Mouse (Mus musculus) frontal cortex, adult 2 months (tissue): ENCODE results near the gene Gabbr2. TPM values are rescaled to one million over a fixed set of nuclear protein-coding genes. Genes with fewer than 3 reads are reported as not detected.
"Not testable (repeated sequence)": the region's sequence is repeated elsewhere in the genome, so short reads cannot be mapped to it uniquely, and the experiment has no call there.

Experiments used
- DNase-seq, 2 experiments: peaks; one replicate each; pipeline ENCODE4 v3.0.0; 2022; ENCODE audit warnings: low spot score in 1 of 2; ENCODE audit errors: extremely low spot score in 1 of 2
- polyA plus RNA-seq: library from polyadenylated mRNA; depleted of rRNA; stranded (reverse); fragments of >200 nt; gene quantifications from 2 replicates; pipeline ENCODE4 v1.2.3, GENCODE M21; 2012; rRNA removed

Gene Gabbr2
- polyA plus RNA-seq, 1 experiment = 95.3 TPM

DNA sequence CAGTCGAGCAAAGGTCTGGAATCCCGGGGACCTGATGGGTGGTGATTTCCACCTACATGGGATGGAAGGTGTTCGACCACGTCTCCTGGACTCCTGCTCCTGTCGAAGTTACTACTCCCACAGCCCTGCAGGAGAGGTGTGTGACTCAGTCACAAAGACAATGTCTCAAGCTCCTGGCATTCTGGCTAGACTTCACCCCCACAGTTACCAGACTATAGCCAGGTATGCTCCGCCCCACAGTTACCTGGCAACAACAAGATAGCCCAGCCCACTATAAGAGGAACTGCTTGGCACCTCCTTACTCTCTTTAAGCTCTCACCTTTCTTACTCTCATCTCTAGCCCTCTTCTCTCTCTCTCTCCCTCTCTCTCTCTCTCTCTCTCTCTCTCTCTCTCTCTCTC, 358.1 kb downstream of the Gabbr2 start:
- DNase-seq = not testable (repeated sequence)

DNA sequence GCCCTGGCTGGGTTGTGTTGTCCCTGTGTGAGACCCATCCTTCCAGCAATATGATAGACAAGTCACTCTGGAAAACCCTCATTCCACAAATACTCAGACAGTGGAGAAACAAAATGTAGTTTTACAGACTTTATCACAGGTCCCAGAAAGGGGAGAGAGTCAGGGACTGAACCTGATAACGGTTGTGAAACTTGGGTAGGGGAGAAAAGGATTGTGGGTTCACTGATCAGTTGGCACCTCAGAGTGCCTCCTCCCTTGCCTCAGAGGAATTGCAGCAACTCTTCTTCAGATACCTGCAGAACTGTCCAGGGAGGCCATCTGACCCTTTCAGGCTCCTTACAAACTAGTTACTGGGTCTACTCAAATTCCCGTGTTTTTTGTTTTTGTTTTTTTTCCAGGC, 359.2 kb downstream of the Gabbr2 start:
- no peak for DNase-seq

DNA sequence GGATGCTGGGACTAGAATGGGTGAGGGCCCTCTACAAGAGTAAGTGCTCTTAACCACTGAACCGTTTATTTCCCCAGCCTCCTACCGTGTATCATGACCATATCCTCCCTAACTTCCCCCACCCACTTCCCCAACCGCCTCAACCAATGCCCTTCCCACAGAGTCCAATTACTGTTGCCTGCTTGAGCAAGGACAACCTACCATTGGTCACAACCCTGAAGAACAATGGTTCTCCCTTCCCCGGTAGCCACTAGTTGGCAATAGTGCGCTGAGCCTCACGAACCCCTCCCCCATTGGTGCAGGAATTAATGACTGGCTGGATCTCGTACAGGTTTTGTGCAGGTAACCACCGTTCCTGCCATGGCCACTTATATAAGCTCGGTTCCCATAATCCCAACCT, 361.3 kb downstream of the Gabbr2 start:
- DNase-seq = no peak

DNA sequence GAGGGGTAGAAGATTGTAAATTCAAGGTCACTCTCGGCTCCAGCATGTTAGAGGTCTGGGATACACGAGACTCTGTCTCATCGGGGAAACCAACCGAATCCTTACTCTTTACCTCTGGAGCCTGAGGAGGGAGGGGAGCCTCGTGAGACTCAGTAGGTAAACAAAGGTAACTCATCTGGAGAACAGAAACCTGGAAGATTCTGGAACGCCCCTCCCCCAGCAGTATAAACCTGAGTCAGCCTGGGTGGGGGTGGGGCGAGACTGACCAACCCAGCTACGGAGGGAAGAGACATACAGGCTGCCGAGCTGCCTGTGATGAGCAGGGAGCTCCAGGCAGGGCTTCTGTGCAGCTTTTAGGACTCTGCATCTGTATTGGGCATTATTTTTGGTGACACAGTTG, 362.8 kb downstream of the Gabbr2 start:
- DNase-seq = no peak

DNA sequence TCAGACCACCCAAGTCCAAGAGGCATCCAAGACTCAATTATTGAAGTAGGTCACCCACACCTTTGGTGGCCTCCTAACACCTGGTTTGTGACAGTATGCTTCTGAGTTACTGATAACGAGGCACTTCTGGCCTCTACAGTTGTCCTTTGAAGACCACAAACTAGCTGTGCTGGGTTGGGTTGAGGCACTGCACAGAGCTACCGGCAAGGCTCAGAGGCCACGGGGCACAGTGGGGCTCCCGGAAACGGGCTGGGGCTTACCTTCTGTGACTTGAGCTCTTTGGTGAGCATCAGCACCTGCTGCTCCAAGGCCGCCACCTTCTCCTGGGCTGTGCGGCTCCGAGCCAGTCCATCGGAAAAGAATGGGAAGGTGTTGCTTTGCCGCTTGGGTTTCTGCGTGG, 363.6 kb downstream of the Gabbr2 start:
- DNase-seq = no peak

DNA sequence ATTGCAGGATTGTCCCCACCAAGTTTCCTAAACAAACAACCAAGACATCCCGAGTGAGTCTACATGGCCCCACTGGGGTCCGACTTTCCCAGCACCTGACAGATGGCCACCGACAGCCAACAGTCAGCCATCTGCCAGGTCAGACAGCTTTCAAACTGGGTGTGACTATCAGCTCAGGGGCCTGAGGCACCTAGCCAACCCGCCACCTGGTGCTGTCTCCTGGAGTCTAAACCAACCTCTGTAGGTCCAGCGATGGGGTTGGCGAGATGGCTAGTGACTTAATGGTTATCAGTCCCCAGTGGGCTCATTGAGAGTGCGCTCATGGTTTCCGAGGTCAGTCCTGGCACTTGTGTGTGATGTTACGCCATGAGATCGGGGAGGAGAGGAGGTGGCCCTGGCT, 366.6 kb downstream of the Gabbr2 start:
- no peak for DNase-seq

DNA sequence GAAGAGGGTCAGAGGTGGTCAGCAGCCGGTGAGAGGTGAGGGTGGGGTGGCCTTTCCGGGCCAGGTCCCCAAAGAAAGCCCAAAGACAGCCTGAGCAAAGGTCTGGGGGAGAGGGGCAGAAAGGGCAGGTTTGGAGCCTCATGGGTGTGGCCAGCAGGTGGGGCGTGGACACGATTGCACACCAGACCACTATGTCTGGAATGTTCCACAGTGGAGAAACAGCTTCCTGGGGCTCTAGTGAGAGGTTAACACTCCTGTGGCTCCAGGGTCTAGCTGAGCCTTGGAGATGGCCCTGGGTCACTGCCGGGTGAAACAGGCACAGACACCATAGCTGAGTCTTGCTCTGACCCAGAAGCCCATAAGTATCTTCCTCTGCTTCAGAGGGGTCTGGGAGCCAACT, 368.7 kb downstream of the Gabbr2 start:
- DNase-seq = no peak

DNA sequence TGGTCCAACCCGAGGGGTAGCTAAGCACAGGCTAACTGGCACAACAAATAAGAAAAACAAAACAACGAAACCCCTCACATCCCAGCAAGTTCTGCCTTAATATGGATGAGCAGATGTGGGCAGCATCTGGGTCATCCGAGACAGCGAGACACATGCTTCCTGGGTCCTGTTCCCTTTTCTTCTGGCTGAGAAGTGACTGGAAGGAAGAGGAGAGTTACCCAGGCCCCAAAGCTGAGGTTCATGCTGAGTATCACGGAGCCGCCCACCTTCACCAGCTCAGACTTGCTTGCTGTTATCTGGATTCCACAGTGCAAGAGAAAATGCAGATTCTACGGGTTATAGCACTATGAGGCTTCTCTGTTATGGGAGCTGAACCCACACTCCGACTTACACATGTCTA, 370.7 kb downstream of the Gabbr2 start:
- no peak for DNase-seq

DNA sequence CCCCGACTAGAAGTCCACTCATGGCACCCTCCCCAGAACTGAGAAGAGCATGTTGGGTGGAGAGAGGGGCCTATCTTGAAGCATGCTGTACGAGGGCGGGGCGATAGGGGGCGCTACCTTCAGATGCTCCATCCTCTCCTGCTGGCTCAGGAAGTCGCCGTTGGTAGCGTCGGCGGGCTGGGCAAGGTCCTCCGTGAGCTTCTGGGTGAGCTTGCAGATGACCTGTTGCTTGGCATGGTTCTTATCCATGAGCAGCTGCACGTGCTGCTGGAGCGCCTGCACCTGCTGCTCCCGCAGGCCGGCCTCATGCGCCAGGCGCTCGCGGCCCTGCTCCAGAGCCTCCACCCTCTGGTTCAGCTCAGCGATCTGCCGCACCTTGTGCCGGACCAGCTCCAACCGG, 371.3 kb downstream of the Gabbr2 start:
- DNase-seq = no peak

DNA sequence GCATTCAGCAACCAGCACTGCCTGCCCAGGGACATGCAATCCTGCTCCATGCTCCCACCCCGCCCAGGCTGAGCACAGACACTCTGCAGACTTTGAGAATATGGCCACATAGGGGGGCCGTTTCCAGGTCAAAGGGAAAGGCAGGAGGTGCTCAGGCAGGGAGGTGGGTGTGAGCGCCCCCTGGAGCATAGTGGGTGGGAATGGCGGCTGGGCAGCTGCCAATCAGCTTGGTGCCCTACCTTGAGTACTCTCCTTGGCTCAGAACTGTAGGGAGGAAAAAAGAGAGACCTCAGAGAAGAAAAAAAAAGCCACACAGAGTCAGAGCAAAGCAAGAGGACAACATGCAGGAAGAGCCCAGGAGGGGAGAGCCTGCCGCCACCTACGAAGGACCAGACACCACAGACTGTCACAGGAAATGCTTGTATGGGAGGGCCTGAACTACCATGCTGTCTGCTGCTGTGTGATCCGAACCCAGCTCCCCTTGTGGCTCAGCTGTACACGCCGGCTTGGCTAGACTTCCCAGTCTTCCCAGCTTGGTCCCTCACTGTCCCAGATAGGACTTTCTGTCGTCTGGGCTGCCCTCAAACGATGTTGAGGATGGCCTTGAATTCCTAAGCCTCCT, 373.4 kb downstream of the Gabbr2 start:
- no peak for DNase-seq

DNA sequence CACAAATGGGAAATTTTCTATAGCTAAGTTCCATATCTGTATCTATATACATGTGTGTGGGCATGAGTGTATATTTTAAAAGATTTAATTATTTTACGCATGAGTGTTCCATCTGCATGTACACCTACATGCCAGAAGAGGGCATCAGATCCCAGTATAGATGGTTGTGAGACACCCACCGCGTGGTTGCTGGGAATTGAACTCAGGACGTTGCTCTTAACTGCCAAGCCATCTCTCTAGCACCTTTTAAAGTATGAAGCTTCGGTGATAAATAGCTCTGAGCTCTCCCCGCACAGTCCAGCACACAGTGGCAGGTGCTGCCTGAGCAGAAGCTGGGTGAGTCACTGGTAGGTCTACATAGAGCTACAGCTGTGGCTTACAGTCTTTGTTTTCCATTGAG, 374.3 kb downstream of the Gabbr2 start:
- no peak for DNase-seq

DNA sequence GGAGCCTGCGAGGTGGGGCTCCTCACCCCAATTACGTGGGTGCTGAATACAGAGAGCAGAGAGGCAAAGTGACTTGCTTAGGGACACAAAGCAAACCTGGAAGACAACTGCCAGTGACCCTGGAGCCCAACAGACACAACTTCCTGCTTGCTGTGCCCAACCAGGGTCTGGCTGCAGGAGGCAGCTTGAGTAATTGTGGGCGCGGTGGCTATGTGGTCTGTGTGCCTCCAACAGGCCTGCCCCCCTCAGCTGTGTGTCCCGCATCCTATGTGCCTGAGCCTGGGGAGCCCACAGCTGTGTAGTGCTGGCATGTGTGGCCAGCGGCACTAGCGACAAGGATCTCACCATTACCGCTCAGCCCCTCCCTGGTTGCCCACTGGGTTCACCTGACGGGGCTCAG, 377.0 kb downstream of the Gabbr2 start:
- no peak for DNase-seq

DNA sequence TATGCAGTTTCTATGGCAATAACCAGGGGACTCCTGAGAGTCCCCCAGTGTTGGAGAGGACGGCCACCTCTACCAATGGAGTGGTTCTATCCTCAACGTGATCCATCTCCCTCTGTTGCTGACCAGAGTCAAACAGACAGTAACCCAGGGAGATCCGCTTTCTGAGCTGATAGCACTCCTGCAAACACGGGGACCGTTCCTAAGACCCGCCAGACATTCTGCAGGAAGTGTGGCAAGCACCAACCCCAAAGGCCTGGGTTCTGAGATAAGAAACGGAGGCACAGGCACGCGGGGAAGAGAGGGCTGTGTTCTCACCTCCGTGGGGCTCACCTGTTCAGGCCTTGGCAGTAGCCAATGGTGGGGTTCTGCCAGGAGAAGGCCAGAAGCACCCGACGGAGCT, 378.1 kb downstream of the Gabbr2 start:
- DNase-seq = no peak

Other genes starting within 250 kb of the Gabbr2 start
- gene Anks6, start 65.6 kb upstream of the Gabbr2 start, polyA plus RNA-seq = 14.7 and 15.5 TPM in 2 replicates
- 1.9 and 2.1 TPM in 2 replicates for gene Galnt12, start 100.0 kb upstream of the Gabbr2 start, polyA plus RNA-seq
- gene Col15a1, start 216.3 kb upstream of the Gabbr2 start, polyA plus RNA-seq = 9.3 and 13.5 TPM in 2 replicates